Mouse (Mus musculus) bone marrow, adult 2 months (tissue): Measurements from ENCODE around the gene Il2rb. TPM values are rescaled to one million over a fixed set of nuclear protein-coding genes. Genes with fewer than 3 reads are reported as not detected.

Experiments used
- H3K27ac ChIP-seq: fragments of 200-500 bp; 2 replicates; pipeline ENCODE4 v1.5.1; 2012; ENCODE audit warnings: low read depth, mild to moderate bottlenecking, control low read depth, inconsistent platforms, low read length; ENCODE audit not compliant: control insufficient read depth, poor library complexity, insufficient read depth
- H3K4me1 ChIP-seq: fragments of 200-500 bp; 2 replicates; pipeline ENCODE4 v1.6.1; 2011; ENCODE audit warnings: low read length; ENCODE audit not compliant: control insufficient read depth, insufficient read depth
- H3K4me3 ChIP-seq: fragments of 200-500 bp; replicated peaks from 2 replicates; pipeline ENCODE3; 2011; ENCODE audit warnings: mild to moderate bottlenecking, low read depth, low read length, control low read depth; ENCODE audit not compliant: control insufficient read depth
- CTCF ChIP-seq: fragments of 200-500 bp; IDR thresholded peaks from 2 replicates; pipeline ENCODE4 v1.5.1; 2011; ENCODE audit warnings: low read length, control low read depth; ENCODE audit not compliant: control insufficient read depth, insufficient read depth
- POLR2A ChIP-seq: fragments of 200-500 bp; IDR thresholded peaks from 2 replicates; pipeline ENCODE4 v1.6.1; 2011; ENCODE audit warnings: low read depth, mild to moderate bottlenecking, control low read depth, low read length, borderline replicate concordance; ENCODE audit not compliant: control insufficient read depth
- WGBS: fragments of 180-500 bp; shearing (Covaris S2); methylation state at CpG from one replicate; pipeline ENCODE4 v1.1.7; 2018; 5-methylcytosine and 5-hydroxymethylcytosine counted together
- polyA plus RNA-seq: library from polyadenylated mRNA; stranded (reverse); fragments of >200 nt; gene quantifications from 2 replicates; pipeline ENCODE4 v1.2.4, GENCODE M21; 2011; ENCODE audit warnings: low replicate concordance; ENCODE audit not compliant: missing spikeins, insufficient read depth, insufficient read length

Gene Il2rb
- polyA plus RNA-seq, 1 experiment: 7.6 TPM

GRCm38 (mm10) chr15:78504013-78504412 is 8.9 kb upstream of the Il2rb start:
- TF ChIP-seq POLR2A (no peak), CTCF (no peak)
- no peak overlapping the region for H3K27ac ChIP-seq
- no peak overlapping the region for H3K4me3 ChIP-seq
- 66% methylated on average over 1 of the region's 1 CpGs for WGBS
- H3K4me1 ChIP-seq: no peaks in the 10 kb centered on the region; the same call in 1 of the 2 replicates

- Histone ChIP-seq H3K4me3 (no peak overlapping the region), H3K27ac (peak overlapping the region; percentile 15; the same call in 1 of the 2 replicates), H3K4me1 (no peaks in the 10 kb centered on the region; the same call in 1 of the 2 replicates)
- TF ChIP-seq POLR2A (no peak), CTCF (no peak)
- 82% methylated on average over 18 of the region's 18 CpGs for WGBS
Observed at GRCm38 (mm10) chr15:78502437-78503132, 7.5 kb upstream of the Il2rb start.

GRCm38 (mm10) chr15:78493401-78494010 is 1.6 kb downstream of the Il2rb start:
- TF ChIP-seq POLR2A (no peak), CTCF (no peak)

GRCm38 (mm10) chr15:78491301-78491700 is 3.8 kb downstream of the Il2rb start:
- Histone ChIP-seq H3K4me3 (no peak overlapping the region), H3K4me1 (no peaks in the 10 kb centered on the region), H3K27ac (no peak overlapping the region)
- TF ChIP-seq CTCF (no peak), POLR2A (no peak)
- WGBS: 66% methylated on average over 3 of the region's 3 CpGs

More at GRCm38 (mm10) chr15:78493401-78494010, 1.6 kb downstream of the Il2rb start:
- peak overlapping the region; percentile 9; the same call in 1 of the 2 replicates for H3K27ac ChIP-seq
- H3K4me1 ChIP-seq: no peaks in the 10 kb centered on the region
- WGBS: 61% methylated on average over 10 of the region's 10 CpGs
- peak overlapping the region; percentile 24 for H3K4me3 ChIP-seq

DNA sequence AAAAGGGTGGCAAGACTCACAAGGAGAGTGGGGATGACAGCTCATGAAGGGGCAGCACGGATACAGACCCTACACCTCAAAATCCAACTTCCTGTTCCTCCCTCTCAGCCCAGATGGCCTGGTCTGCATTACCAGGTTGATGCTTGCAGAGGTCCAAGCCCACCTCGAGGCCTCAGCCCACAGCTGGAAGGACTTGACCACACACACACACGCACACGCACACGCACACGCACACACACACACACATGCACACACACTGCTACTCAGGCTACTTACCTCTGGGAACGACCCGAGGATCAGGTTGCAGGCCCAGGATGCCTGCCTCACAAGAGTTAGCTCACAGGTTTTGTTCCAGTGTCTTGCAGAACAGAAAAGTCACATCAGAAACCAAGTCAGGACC is 5.2 kb downstream of the Il2rb start:
- 73% methylated on average over 8 of the region's 8 CpGs for WGBS
- Histone ChIP-seq H3K4me1 (no peaks in the 10 kb centered on the region), H3K27ac (no peak overlapping the region; the same call in 1 of the 2 replicates), H3K4me3 (no peak overlapping the region)
- no peak for TF ChIP-seq CTCF
- TF ChIP-seq POLR2A: no peak

DNA sequence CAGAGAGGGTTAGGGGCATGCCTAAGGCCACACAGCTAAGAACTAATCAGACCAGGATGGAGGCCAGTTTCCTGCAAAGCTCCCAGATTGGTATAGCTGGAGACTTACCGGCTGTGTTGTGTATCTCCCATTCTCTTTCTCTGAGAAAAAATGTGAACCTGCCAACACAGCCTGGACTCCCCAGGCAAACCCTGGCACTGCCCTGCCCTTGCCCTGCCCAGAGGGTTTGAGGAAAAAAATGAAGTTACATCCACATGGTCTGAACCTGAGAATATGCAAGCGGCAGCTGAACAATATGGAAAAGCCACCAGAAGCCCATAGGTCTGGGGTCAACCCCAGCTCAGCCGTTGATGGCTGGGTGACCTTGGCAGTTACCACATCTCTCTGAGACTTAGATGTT is 5.8 kb downstream of the Il2rb start:
- H3K4me1 ChIP-seq: no peaks in the 10 kb centered on the region
- H3K4me3 ChIP-seq: no peak overlapping the region
- no peak for TF ChIP-seq CTCF
- no peak for TF ChIP-seq POLR2A
- no peak overlapping the region for H3K27ac ChIP-seq
- 92% methylated on average over 3 of the region's 3 CpGs for WGBS

DNA sequence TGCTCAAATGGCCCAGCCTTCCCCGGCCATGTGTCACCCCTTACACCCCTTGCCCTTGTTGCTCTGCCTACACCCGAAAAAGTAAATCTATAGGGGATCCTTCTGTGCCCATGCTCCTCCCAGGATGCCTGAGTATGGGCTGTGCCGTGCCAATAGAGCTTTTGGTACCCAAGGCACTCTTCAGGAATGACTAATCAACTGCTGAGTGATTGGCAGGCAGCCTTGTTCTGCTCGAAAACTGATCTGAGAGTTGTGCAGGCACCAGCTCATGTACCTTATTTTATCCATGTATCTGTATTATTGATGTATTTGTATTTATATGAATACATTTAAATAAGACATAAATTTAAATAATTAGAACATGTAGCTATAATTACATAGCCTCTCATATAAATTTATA is 8.0 kb downstream of the Il2rb start:
- Histone ChIP-seq H3K4me1 (no peaks in the 10 kb centered on the region), H3K27ac (no peak overlapping the region), H3K4me3 (no peak overlapping the region)
- 53% methylated on average over 4 of the region's 4 CpGs for WGBS
- TF ChIP-seq POLR2A (no peak), CTCF (no peak)

DNA sequence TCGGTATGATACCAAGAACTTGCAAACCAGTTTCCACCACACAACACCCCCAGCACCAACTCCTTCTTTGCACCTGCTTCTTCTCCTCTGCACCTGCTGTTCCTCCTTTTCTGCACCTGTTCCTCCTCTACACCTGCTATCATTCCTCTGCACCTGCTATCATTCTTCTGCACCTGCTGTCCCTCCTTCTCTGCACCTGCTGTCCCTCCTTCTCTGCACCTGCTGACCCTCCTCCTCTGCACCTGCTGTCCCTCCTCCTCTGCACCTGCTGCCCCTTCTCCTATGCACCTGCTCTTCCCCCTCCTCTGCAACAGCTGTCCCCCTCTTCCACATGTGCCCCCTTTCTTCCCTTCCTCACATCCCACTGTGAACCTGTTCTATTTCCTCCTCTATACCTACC is 8.5 kb downstream of the Il2rb start:
- no peak for TF ChIP-seq CTCF
- no peak for TF ChIP-seq POLR2A
- no peak overlapping the region for H3K27ac ChIP-seq
- no peaks in the 10 kb centered on the region for H3K4me1 ChIP-seq
- H3K4me3 ChIP-seq: no peak overlapping the region
- 79% methylated on average over 1 of the region's 1 CpGs for WGBS

- Histone ChIP-seq H3K27ac (no peak overlapping the region), H3K4me3 (no peak overlapping the region), H3K4me1 (no peaks in the 10 kb centered on the region)
- 69% methylated on average over 4 of the region's 4 CpGs for WGBS
- TF ChIP-seq CTCF (no peak), POLR2A (no peak)
Observed at GRCm38 (mm10) chr15:78483311-78483710, 11.8 kb downstream of the Il2rb start.
